Mouse (Mus musculus) left cerebral cortex, postnatal 25 days (tissue): ENCODE data around the gene Tgfa. TPM values are rescaled to one million over a fixed set of nuclear protein-coding genes. Genes with fewer than 3 reads are reported as not detected.
A peak's percentile ranks its signal among the peaks of the same experiment; 100 is the strongest.

Source experiments
- DNase-seq, 2 experiments: peaks; one replicate each; pipeline ENCODE4 v3.0.0; 2022; ENCODE audit warnings: low spot score in 2 of 2, mixed read lengths in 1 of 2
- intact Hi-C: fragments of 180-260 bp; cut with DNase I; formaldehyde crosslinking; loops from one replicate; pipeline ENCODE4 v1.15.1; 2025
- total RNA-seq, 2 experiments: library from RNA; stranded (reverse); gene quantifications; 2 replicates each; pipeline ENCODE4 v1.2.3; 2021

The Tgfa gene
- total RNA-seq, 2 experiments from 2014 or later: 13.8 to 22.5 TPM

- intact Hi-C loops: no loop called here
- DNase-seq: no peak
These were observed 12.4 kb upstream of the Tgfa start for GRCm38 (mm10) chr6:86182626-86183025.

GRCm38 (mm10) chr6:86186106-86186955 lies 8.7 kb upstream of the Tgfa start:
- intact Hi-C loops: no loop called here
- DNase-seq: peak in 1 of 2 experiments; percentile 37

- intact Hi-C loops: no loop called here
- DNase-seq: no peak
These were observed 6.1 kb upstream of the Tgfa start for GRCm38 (mm10) chr6:86188741-86189480.

DNA sequence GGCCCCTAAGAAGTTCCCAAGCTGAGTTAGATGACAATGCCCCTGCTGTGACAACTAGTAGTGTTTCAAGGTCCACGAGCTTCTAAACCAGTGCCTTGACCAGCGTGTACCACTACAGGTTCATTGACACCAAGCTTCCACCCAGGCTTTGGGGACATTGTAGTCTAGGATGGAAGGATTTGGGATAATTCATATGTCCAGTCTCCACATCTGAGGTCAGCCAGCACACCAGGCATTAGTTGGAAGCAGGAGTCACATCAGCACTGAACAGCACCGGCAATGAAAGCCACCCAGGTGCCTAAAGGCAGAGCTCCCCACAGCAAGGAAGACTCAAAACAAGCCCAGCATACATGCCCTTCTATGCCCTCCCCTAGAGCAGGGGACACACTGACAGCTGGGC lies 4.4 kb upstream of the Tgfa start:
- intact Hi-C loops: loop anchor here (5.0 kb wide), 3 partner anchors 48 to 157 kb away; no protein-coding TSS in a partner anchor
- no peak for DNase-seq

- DNase-seq: peak in 1 of 2 experiments; percentile 41
- intact Hi-C loops: loop anchor here (5.0 kb wide), 3 partner anchors 51 to 154 kb away; no protein-coding TSS in a partner anchor
These were observed 2.0 kb upstream of the Tgfa start for GRCm38 (mm10) chr6:86192978-86193377.

DNA sequence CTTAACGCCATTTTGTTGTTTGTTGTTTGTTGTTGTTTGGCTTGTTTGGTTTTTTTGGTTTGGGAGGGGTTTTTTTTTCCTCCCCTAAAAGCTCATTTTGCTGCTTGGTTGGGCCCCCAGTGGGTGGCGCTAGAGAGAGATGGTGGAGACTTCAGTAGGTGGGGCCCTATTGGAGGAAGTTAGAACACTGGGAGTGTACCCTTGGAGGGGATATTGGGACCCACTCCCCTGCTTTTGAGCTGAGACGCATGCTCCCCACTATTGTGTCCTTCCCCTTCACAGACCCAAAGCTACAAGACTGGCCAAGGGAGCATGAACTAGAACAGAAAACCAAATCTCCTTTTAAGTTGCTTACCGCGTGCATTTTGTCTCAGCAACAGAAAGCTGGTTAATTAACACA lies 1.1 kb upstream of the Tgfa start:
- peak; percentile 47 to 50 for DNase-seq
- intact Hi-C loops: loop anchor here (5.0 kb wide), 3 partner anchors 52 to 153 kb away; no protein-coding TSS in a partner anchor

GRCm38 (mm10) chr6:86196034-86196433 lies 1.0 kb downstream of the Tgfa start:
- DNase-seq: no peak
- intact Hi-C loops: loop anchor here (5.0 kb wide), 2 partner anchors 51 to 76 kb away; no protein-coding TSS in a partner anchor

DNA sequence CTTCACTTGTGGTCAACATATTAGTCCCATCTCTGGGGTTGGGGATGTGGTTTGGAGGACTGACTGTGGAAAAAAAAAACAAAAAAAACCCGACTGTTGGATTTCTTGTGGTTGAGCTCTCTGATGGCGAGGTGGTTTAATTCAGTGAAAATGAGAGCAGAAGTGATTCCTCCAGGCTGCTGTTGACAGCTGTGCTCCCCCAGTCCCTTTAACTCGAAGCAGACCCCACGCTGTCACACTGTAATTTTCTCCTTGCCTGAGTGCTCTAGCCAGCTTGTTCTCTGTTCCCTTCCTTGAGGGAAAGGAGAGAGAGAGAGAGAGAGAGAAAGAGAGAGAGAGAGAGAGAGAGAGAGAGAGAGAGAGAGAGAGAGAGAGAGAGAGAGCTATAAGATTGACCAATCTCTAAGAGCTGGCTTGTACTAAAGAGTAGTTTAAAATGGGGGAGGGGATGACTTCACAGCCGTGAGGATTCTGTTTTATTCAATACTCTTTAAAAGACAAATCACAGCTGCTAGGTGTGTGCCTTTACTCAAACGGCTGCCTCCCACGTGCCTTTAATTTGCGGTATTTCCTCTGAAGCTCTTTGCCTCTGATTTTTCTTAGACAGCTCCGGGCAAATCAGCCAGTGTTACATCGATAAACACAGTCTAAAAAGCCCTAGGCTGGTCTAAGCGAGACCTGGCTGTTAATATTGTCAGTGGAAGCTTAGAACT lies 2.3 kb downstream of the Tgfa start:
- DNase-seq: peak in 1 of 2 experiments; percentile 21

GRCm38 (mm10) chr6:86200934-86201333 lies 5.9 kb downstream of the Tgfa start:
- intact Hi-C loops: no loop called here
- DNase-seq: no peak

More for the DNA sequence above, 2.3 kb downstream of the Tgfa start:
- intact Hi-C loops: loop anchor here (5.0 kb wide), 2 partner anchors 50 to 75 kb away; no protein-coding TSS in a partner anchor

GRCm38 (mm10) chr6:86203101-86203500 lies 8.1 kb downstream of the Tgfa start:
- intact Hi-C loops: no loop called here
- no peak for DNase-seq

DNA sequence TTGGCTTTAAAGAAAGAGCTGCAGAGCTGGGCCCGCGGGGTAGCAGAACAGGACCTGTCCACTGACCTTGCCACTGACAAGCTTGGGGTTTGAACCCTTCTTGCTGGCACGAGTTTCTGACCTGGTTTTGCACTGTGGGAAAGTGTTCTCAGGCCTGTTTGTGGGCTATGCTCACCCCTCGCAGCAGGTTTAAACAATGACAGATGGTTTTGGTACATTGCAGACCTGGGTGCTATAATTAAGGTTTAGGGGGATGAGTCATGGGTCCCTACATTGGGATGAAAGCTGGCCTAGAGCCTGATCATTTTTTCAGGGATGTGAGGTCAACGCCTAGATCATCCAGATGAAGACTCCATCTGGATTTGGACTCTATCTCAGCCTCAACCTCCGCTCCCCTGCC lies 11.0 kb downstream of the Tgfa start:
- no peak for DNase-seq
- intact Hi-C loops: no loop called here

DNA sequence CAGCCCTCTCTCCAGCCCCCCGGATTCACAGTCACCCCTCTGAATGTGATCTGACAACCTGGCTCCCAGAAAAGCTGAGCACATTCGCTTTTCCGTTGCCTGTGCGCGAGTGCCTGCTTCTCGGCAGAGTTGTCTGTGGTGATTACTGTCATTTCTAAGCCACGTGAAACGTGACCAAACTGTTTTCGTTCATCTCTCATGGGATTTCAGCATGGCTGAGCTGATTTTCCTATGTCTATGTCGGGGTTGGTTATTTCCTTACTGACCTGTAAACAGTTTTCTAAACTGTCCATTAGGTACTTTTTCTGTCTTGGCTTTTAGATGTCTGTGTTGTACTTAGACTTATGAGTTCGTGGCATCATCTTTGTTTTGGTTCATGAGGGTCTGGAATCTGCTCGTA lies 12.0 kb downstream of the Tgfa start:
- DNase-seq: no peak
- intact Hi-C loops: no loop called here

DNA sequence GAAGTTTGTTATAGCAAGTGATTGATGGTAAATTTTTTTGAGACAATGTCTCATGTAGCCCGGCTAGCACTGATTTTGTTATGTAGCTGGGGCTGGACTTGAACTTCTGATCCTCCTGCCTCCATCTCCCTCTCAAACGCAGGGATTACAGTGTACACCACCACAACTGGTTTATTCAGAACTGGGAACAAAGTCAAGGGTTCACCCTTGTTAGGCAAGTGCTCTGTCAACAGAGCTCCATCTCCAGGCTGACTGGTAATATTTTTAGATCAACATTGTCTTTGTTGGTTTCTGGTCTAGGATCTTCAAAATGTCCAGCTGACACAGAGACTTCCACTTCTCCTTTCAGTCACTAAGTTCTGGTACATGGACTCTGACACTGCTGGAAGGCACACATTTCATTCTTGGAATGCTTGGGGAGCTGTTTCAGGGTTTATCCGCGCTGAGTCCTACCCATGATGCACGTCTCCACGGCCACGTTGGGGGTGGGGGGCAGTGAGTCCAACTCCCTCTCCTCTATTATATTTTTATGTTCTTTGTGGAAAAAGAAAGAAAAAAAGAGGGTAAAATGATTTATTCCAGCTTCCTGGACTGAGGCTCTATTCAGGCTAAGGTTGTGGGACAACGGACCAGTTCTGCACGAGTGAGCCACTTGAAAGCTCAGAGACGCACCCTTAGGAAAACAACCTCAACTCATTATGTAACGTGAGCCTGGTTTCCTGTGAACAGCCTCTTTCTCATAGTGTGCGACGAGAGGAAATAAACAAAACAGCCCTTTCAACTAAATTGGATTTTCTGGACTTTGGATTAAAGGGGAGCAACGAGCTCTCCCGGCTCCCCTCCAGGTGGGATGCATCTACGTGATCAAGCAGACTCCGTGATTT lies 14.4 kb downstream of the Tgfa start:
- intact Hi-C loops: no loop called here
- DNase-seq: peak; percentile 25 to 35

GRCm38 (mm10) chr6:86210017-86210408 lies 15.0 kb downstream of the Tgfa start:
- intact Hi-C loops: no loop called here
- DNase-seq: no peak

GRCm38 (mm10) chr6:86210619-86211018 lies 15.6 kb downstream of the Tgfa start:
- no peak for DNase-seq
- intact Hi-C loops: no loop called here

- intact Hi-C loops: no loop called here
- DNase-seq: no peak
These were observed 16.2 kb downstream of the Tgfa start for GRCm38 (mm10) chr6:86211081-86211763.

DNA sequence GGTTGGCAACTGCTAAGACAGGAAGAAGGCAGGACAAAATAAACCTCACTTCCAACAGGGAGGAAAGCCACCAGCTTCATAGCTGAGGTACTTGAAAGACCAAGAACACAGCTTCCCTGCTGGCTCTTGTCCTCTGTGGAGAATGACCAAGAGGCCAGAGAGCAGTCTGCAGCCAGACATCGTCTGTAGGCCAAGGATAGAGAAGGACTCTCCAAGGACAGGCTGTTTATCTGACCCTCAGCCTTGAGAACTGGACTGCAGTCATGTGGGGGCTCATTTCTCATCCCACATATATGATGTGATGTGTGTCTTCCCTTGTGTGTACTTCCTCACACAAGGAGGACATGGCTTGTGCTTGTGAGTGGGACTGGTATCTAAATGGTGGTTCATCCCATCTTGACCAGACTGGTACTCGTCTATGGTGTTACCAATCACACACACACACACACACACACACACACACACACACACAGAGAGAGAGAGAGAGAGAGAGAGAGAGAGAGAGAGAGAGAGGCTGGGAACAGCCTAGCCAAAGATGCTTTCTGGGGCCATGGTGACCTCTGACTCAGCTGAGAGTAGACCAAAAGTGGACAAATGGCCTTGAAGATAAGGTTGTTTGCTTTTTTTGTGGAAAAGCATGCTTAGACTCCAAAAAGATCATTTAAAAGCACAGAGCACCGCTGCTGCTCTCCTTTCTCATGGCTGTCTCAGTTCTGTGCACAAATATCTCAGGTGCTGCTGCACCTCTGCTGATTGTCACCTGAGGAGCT lies 18.0 kb downstream of the Tgfa start:
- no peak for DNase-seq
- intact Hi-C loops: no loop called here

DNA sequence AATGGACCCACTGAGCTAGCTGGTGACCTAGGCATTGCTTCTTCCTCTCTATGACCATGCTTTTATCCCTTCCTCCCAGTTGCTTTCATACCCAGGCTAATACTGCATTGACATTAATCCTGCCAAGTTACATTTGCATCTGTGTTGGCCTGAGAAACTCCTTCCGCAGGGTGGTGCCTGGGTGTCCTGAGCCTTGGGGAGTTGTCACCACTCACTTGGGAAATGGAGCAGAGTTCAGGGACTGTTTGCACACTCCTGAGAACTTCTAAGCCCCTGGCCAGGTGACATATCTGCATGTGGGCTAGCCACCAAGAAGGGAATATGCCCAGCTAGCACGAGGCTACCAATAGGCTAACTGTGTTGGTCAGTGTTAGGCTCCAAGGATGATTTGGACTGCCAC lies 23.0 kb downstream of the Tgfa start:
- intact Hi-C loops: no loop called here
- no peak for DNase-seq
